Mouse (Mus musculus) liver, embryonic 16.5 days (tissue): ENCODE measurements around the gene Dnah5. TPM values are rescaled to one million over a fixed set of nuclear protein-coding genes. Genes with fewer than 3 reads are reported as not detected.

ENCODE experiments used
- ATAC-seq: fragments of 200-750 bp; cut with Nextera tagmentation; 2 replicates; pipeline ENCODE4 v1.8.0; 2017; ENCODE audit warnings: low read depth, mild to moderate bottlenecking, moderate number of reproducible peaks, moderate library complexity
- H3K27ac ChIP-seq: fragments of 300-500 bp; sonication (generic); 2 replicates; pipeline ENCODE4 v1.5.1; 2014; ENCODE audit warnings: mild to moderate bottlenecking, low read length
- H3K27me3 ChIP-seq: fragments of 300-500 bp; sonication (generic); 2 replicates; pipeline ENCODE4 v1.6.1; 2014; ENCODE audit warnings: low read depth, low read length, mixed read lengths; ENCODE audit not compliant: control insufficient read depth, insufficient read depth
- H3K36me3 ChIP-seq: fragments of 300-500 bp; sonication (generic); 2 replicates; pipeline ENCODE4 v1.6.1; 2014; ENCODE audit warnings: mild to moderate bottlenecking; ENCODE audit not compliant: control insufficient read depth, insufficient read depth
- H3K4me1 ChIP-seq: fragments of 300-500 bp; sonication (generic); 2 replicates; pipeline ENCODE4 v1.6.1; 2014; ENCODE audit warnings: low read depth, low read length, mixed read lengths; ENCODE audit not compliant: control insufficient read depth
- H3K4me2 ChIP-seq: fragments of 300-500 bp; sonication (generic); 2 replicates; pipeline ENCODE4 v1.6.1; 2014; ENCODE audit warnings: low read depth, low read length, mixed read lengths
- H3K4me3 ChIP-seq: fragments of 300-500 bp; sonication (generic); 2 replicates; pipeline ENCODE4 v1.5.1; 2014; ENCODE audit warnings: low read depth, mild to moderate bottlenecking, low read length
- H3K9ac ChIP-seq: fragments of 300-500 bp; sonication (generic); 2 replicates; pipeline ENCODE4 v1.6.1; 2014; ENCODE audit warnings: low read depth, low read length
- H3K9me3 ChIP-seq: fragments of 300-500 bp; sonication (generic); replicated peaks from 2 replicates; pipeline ENCODE4 v1.6.1; 2016; ENCODE audit warnings: low read length; ENCODE audit not compliant: control insufficient read depth
- WGBS: fragments of 180-500 bp; shearing (Covaris S2); extraction: QIAGEN DNeasy Blood & Tissue Kit; methylation state at CpG from one replicate; pipeline ENCODE4 v1.1.7; 2014; ENCODE audit not compliant: insufficient replicate concordance; 5-methylcytosine and 5-hydroxymethylcytosine counted together
- polyA plus RNA-seq: library from polyadenylated mRNA; unstranded; fragments of >200 nt; fragmentation: Nextera tagmentation; extraction: Ambion mirVana; gene quantifications from 2 replicates; pipeline ENCODE4 v1.2.1, GENCODE M21; 2015

The Dnah5 gene
- polyA plus RNA-seq, 1 experiment from 2014 or later, result not detected

- 40% methylated on average over 6 of the region's 6 CpGs for WGBS
- Histone ChIP-seq H3K27me3 (no peaks in the 10 kb centered on the region), H3K4me3 (no peak overlapping the region), H3K9me3 (no peaks in the 10 kb centered on the region), H3K27ac (no peak overlapping the region), H3K4me2 (no peak overlapping the region), H3K36me3 (no peaks in the 10 kb centered on the region), H3K9ac (no peak overlapping the region), H3K4me1 (no peaks in the 10 kb centered on the region)
- no peak for ATAC-seq
These were observed 270.3 kb downstream of the Dnah5 start for GRCm38 (mm10) chr15:28473749-28474390.

GRCm38 (mm10) chr15:28502820-28503219 lies 299.3 kb downstream of the Dnah5 start:
- no peaks in the 10 kb centered on the region for H3K4me1 ChIP-seq
- no peaks in the 10 kb centered on the region for H3K27me3 ChIP-seq
- no peaks in the 10 kb centered on the region for H3K36me3 ChIP-seq
- H3K9ac ChIP-seq, result no peak overlapping the region
- H3K27ac ChIP-seq, result no peak overlapping the region
- no peak for ATAC-seq
- no peak overlapping the region for H3K4me3 ChIP-seq
- no peak overlapping the region for H3K4me2 ChIP-seq
- 39% methylated on average over 4 of the region's 4 CpGs for WGBS
- no peaks in the 10 kb centered on the region for H3K9me3 ChIP-seq

GRCm38 (mm10) chr15:28515176-28515575 lies 311.6 kb downstream of the Dnah5 start:
- ATAC-seq, result no peak
- H3K27me3 ChIP-seq, result no peaks in the 10 kb centered on the region
- no peak overlapping the region for H3K27ac ChIP-seq
- H3K4me1 ChIP-seq, result no peaks in the 10 kb centered on the region
- H3K9me3 ChIP-seq, result no peaks in the 10 kb centered on the region
- 65% methylated on average over 4 of the region's 4 CpGs for WGBS
- no peak overlapping the region for H3K4me2 ChIP-seq
- no peaks in the 10 kb centered on the region for H3K36me3 ChIP-seq
- no peak overlapping the region for H3K4me3 ChIP-seq
- H3K9ac ChIP-seq, result no peak overlapping the region

Other genes with a start within 250 kb of the Dnah5 start
- gene Trio, start 177.9 kb upstream of the Dnah5 start, polyA plus RNA-seq, result 2.7 and 3.2 TPM in 2 replicates